Mouse (Mus musculus) CH12.LX (cell line): ENCODE measurements around the gene Chst11. TPM values are rescaled to one million over a fixed set of nuclear protein-coding genes. Genes with fewer than 3 reads are reported as not detected.

Experiments used
- DNase-seq: peaks from one replicate; pipeline ENCODE4 v3.0.0-alpha.2; 2013; ENCODE audit errors: extremely low read depth
- H3K27ac ChIP-seq: 2 replicates; pipeline ENCODE4 v1.5.1; 2012; ENCODE audit warnings: low read depth, mild to moderate bottlenecking, control low read depth, moderate library complexity; ENCODE audit not compliant: insufficient read depth
- H3K27me3 ChIP-seq: replicated peaks from 2 replicates; pipeline ENCODE3; 2012; ENCODE audit warnings: inconsistent platforms
- H3K36me3 ChIP-seq, 2 experiments: replicated peaks in 1 of 2; 2 replicates each; pipeline versions ENCODE3 to v1.6.1; 2012; ENCODE audit warnings: inconsistent platforms in 1 of 2, low read length in 1 of 2, mild to moderate bottlenecking in 1 of 2, mixed read lengths in 1 of 2, moderate library complexity in 1 of 2; ENCODE audit not compliant: control insufficient read depth in 1 of 2, insufficient read depth in 1 of 2
- H3K4me1 ChIP-seq, 2 experiments: 2 replicates each; pipeline ENCODE4 v1.6.1; 2012; ENCODE audit warnings: inconsistent platforms in 1 of 2, moderate library complexity in 1 of 2; ENCODE audit not compliant: insufficient read depth in 2 of 2, control insufficient read depth in 1 of 2
- H3K4me2 ChIP-seq: 2 replicates; pipeline ENCODE4 v1.6.1; 2012; ENCODE audit warnings: low read depth, mild to moderate bottlenecking, control low read depth; ENCODE audit not compliant: poor library complexity, insufficient read depth, severe bottlenecking
- H3K4me3 ChIP-seq, 3 experiments: fragments of 150-350 bp in 1 of 3; sonication (generic) in 1 of 3; replicated peaks in 1 of 3; 2 replicates each; pipeline versions ENCODE3 to v1.5.1; 2011 to 2012; ENCODE audit warnings: low read depth in 2 of 3, low read length in 2 of 3, mild to moderate bottlenecking in 2 of 3, moderate library complexity in 2 of 3, control low read depth in 1 of 3, improper control_type of control experiment in 1 of 3, inconsistent platforms in 1 of 3, mixed read lengths in 1 of 3; ENCODE audit not compliant: poor library complexity in 1 of 3
- H3K79me2 ChIP-seq: replicated peaks from 2 replicates; pipeline ENCODE4 v1.6.1; 2012; ENCODE audit warnings: mild to moderate bottlenecking, moderate library complexity; ENCODE audit not compliant: control insufficient read depth, poor library complexity, insufficient read depth, severe bottlenecking; ENCODE audit errors: extremely low read depth
- H3K9ac ChIP-seq: 2 replicates; pipeline ENCODE4 v1.6.1; 2012; ENCODE audit warnings: low read depth, mild to moderate bottlenecking, control low read depth, moderate library complexity; ENCODE audit not compliant: insufficient read depth
- H3K9me3 ChIP-seq: replicated peaks from 2 replicates; pipeline ENCODE3; 2012; ENCODE audit warnings: low read length, inconsistent platforms, mixed read lengths
- BHLHE40 ChIP-seq: IDR thresholded peaks from 2 replicates; pipeline ENCODE4 v1.6.1; 2011; ENCODE audit warnings: mild to moderate bottlenecking, low read depth, low read length, improper control_type of control experiment
- CHD1 ChIP-seq: IDR thresholded peaks from 2 replicates; pipeline ENCODE4 v1.6.1; 2012; ENCODE audit warnings: low read depth, low read length, improper control_type of control experiment, inconsistent platforms
- CHD2 ChIP-seq: IDR thresholded peaks from 2 replicates; pipeline ENCODE4 v1.6.1; 2011; ENCODE audit warnings: low read length, improper control_type of control experiment
- CTCF ChIP-seq, 2 experiments: IDR thresholded peaks in 1 of 2; conservative IDR thresholded peaks in 1 of 2; 2 replicates each; pipeline ENCODE4 v1.5.1; 2011 to 2012; ENCODE audit warnings: low read depth in 2 of 2, low read length in 2 of 2, improper control_type of control experiment in 1 of 2, inconsistent platforms in 1 of 2, mild to moderate bottlenecking in 1 of 2, moderate library complexity in 1 of 2
- GABPA ChIP-seq: IDR thresholded peaks from 2 replicates; pipeline ENCODE4 v1.6.1; 2012; ENCODE audit warnings: low read depth, low read length, improper control_type of control experiment, inconsistent platforms; ENCODE audit not compliant: insufficient replicate concordance
- HCFC1 ChIP-seq: IDR thresholded peaks from 2 replicates; pipeline ENCODE4 v1.6.1; 2012; ENCODE audit warnings: low read depth, mild to moderate bottlenecking, inconsistent platforms, low read length, improper control_type of control experiment
- IRF4 ChIP-seq: IDR thresholded peaks from 2 replicates; pipeline ENCODE4 v1.6.1; 2014; ENCODE audit warnings: low read depth, mild to moderate bottlenecking, inconsistent platforms, low read length, improper control_type of control experiment
- KAT2A ChIP-seq: IDR thresholded peaks from 2 replicates; pipeline ENCODE4 v1.6.1; 2012; ENCODE audit warnings: low read length, improper control_type of control experiment, inconsistent platforms; ENCODE audit not compliant: insufficient replicate concordance
- MAX ChIP-seq: IDR thresholded peaks from 2 replicates; pipeline ENCODE4 v1.6.1; 2011; ENCODE audit warnings: low read length, improper control_type of control experiment
- MEF2A ChIP-seq: IDR thresholded peaks from 2 replicates; pipeline ENCODE4 v1.6.1; 2014; ENCODE audit warnings: low read depth, mild to moderate bottlenecking, inconsistent platforms, low read length, improper control_type of control experiment, borderline replicate concordance
- NELFE ChIP-seq: IDR thresholded peaks from 2 replicates; pipeline ENCODE4 v1.6.1; 2011; ENCODE audit warnings: low read depth, low read length, improper control_type of control experiment
- NRF1 ChIP-seq: IDR thresholded peaks from 2 replicates; pipeline ENCODE4 v1.6.1; 2014; ENCODE audit warnings: low read depth, mild to moderate bottlenecking, inconsistent platforms, low read length, improper control_type of control experiment, moderate library complexity
- POLR2A ChIP-seq: IDR thresholded peaks from 2 replicates; pipeline ENCODE4 v1.6.1; 2011; ENCODE audit warnings: low read depth, mild to moderate bottlenecking, improper control_type of control experiment, low read length
- POLR2AphosphoS2 ChIP-seq: IDR thresholded peaks from 2 replicates; pipeline ENCODE4 v1.6.1; 2011; ENCODE audit warnings: low read depth, low read length, improper control_type of control experiment
- TBP ChIP-seq: conservative IDR thresholded peaks from 2 replicates; pipeline ENCODE4 v1.6.1; 2011; ENCODE audit warnings: low read depth, low read length, improper control_type of control experiment
- UBTF ChIP-seq: IDR thresholded peaks from 2 replicates; pipeline ENCODE4 v1.6.1; 2012; ENCODE audit warnings: low read depth, mild to moderate bottlenecking, inconsistent platforms, low read length, improper control_type of control experiment, moderate library complexity
- USF1 ChIP-seq: IDR thresholded peaks from 2 replicates; pipeline ENCODE4 v1.6.1; 2014; ENCODE audit warnings: low read depth, mild to moderate bottlenecking, inconsistent platforms, low read length, improper control_type of control experiment
- USF2 ChIP-seq: conservative IDR thresholded peaks from 2 replicates; pipeline ENCODE4 v1.6.1; 2011; ENCODE audit warnings: low read depth, low read length, improper control_type of control experiment
- ZMIZ1 ChIP-seq: IDR thresholded peaks from 2 replicates; pipeline ENCODE4 v1.6.1; 2012; ENCODE audit warnings: low read depth, mild to moderate bottlenecking, inconsistent platforms, low read length, improper control_type of control experiment
- ZNF384 ChIP-seq: IDR thresholded peaks from 2 replicates; pipeline ENCODE4 v1.6.1; 2012; ENCODE audit warnings: low read depth, low read length, improper control_type of control experiment, inconsistent platforms
- dilution Hi-C: fragments of 300-500 bp; cut with MboI; formaldehyde crosslinking; loops from 2 replicates; pipeline ENCODE4 v1.14.3; 2020; ENCODE audit warnings: low sequenced_read_pairs; ENCODE audit not compliant: extremely low pct_unique_long_range_greater_than_20kb, extremely low pct_ligation_motif_present
- in situ Hi-C: fragments of 300-500 bp; cut with MboI; formaldehyde crosslinking; loops from 3 replicates; pipeline ENCODE4 v1.14.3; 2019; ENCODE audit warnings: low sequenced_read_pairs, low pct_ligation_motif_present, low pct_unique_long_range_greater_than_20kb, mixed read lengths
- polyA plus RNA-seq: library from polyadenylated mRNA; unstranded; fragments of >175 nt; gene quantifications from 2 replicates; pipeline ENCODE4 v1.2.1, GENCODE M21; 2012; ENCODE audit warnings: low read depth; ENCODE audit not compliant: insufficient read length
- total RNA-seq, 2 experiments: library from RNA; depleted of rRNA; stranded (reverse); fragments of 300-350 nt in 1 of 2; fragments of >200 nt in 1 of 2; gene quantifications; 2 replicates each; pipeline ENCODE4 v1.2.3; 2012 to 2014

Gene Chst11
- total and polyA plus RNA-seq, 3 experiments: 3.6 to 5.3 (median 4.5) TPM

DNA sequence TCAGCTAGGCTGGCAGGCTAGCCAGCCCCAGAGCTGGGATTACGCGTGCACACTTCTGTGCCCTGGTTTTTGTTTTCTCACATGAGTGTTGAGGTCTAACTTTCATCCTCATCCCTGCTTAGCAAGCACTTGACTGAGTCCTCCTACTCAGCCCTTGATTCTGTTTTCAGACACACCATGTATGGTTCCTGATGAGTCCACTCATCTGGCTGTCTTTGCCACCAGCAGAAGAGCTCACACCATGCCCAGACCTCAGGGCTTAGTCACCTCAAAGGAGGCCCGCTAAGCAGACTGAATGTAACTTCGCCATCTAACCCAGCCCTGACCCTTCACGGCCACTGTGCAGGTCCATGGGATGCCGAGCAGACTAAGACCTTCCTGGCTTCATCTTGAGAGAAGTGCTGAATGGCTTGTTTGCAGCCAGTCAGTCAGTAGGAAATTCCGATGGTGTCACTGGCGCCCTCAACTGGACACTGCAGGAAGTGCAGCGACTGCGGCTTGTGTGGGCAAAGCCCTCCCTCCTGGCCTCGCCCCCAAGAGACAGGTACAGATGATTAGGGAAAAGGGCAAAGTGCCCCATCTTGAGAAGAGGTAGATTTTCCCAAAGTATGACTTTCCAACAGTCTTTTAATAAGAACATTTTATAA, 212.5 kb downstream of the Chst11 start (continued):
- no peak for TF ChIP-seq USF2
- no peak for TF ChIP-seq ZNF384
- no peak for TF ChIP-seq BHLHE40
- no peak for TF ChIP-seq TBP
- peak; percentile 81 to 91 for TF ChIP-seq CTCF (conservative IDR thresholded peaks at IDR 0.05 in 1 of 2, IDR thresholded peaks at IDR 0.05 in 1 of 2; ENCODE audit: low read depth in 2 of 2, low read length in 2 of 2)
- TF ChIP-seq KAT2A: no peak
- TF ChIP-seq IRF4: peak; percentile 20; the same call in 1 of the 2 replicates
- no peak for TF ChIP-seq USF1

- Histone ChIP-seq H3K4me3 (no peak overlapping the region), H3K4me1 (peaks cover 0 to 17% of the 10 kb centered on the region in 2 experiments; a peak in 2 of 4 replicates), H3K27ac (no peak overlapping the region), H3K4me2 (no peak overlapping the region), H3K79me2 (no peaks in the 10 kb centered on the region), H3K36me3 (peaks cover 0 to 2% of the 10 kb centered on the region in 2 experiments), H3K9ac (no peak overlapping the region), H3K27me3 (no peaks in the 10 kb centered on the region), H3K9me3 (no peaks in the 10 kb centered on the region)
- dilution Hi-C loops (no loop called here), in situ Hi-C loops (loop anchor here (10.0 kb wide), 1 partner anchor 284 kb away; no protein-coding TSS in a partner anchor)
- DNase-seq: no peak
- no peak for TF ChIP-seq MEF2A
- TF ChIP-seq CHD1: no peak
- TF ChIP-seq USF1: no peak
These were observed 213.4 kb downstream of the Chst11 start for GRCm38 (mm10) chr10:83198692-83199091.

- in situ Hi-C loops: loop anchor here (10.0 kb wide), 1 partner anchor 284 kb away; no protein-coding TSS in a partner anchor
- no peak overlapping the region for H3K9ac ChIP-seq
- no peaks in the 10 kb centered on the region for H3K9me3 ChIP-seq
- H3K36me3 ChIP-seq: peaks cover 0 to 2% of the 10 kb centered on the region in 2 experiments
- peaks cover 0 to 17% of the 10 kb centered on the region in 2 experiments; a peak in 2 of 4 replicates for H3K4me1 ChIP-seq
- H3K27ac ChIP-seq: no peak overlapping the region
- no peak overlapping the region for H3K4me3 ChIP-seq
- no peaks in the 10 kb centered on the region for H3K27me3 ChIP-seq
- dilution Hi-C loops: no loop called here
- no peak for TF ChIP-seq IRF4
- H3K4me2 ChIP-seq: no peak overlapping the region
- H3K79me2 ChIP-seq: no peaks in the 10 kb centered on the region
- DNase-seq: no peak
These were observed 214.0 kb downstream of the Chst11 start for GRCm38 (mm10) chr10:83199290-83199689.

GRCm38 (mm10) chr10:83201525-83201924, 216.2 kb downstream of the Chst11 start:
- in situ Hi-C loops (loop anchor here (25.0 kb wide), 1 partner anchor 414 kb away; no protein-coding TSS in a partner anchor), dilution Hi-C loops (no loop called here)
- H3K9me3 ChIP-seq: no peaks in the 10 kb centered on the region
- H3K4me3 ChIP-seq: no peak overlapping the region
- no peaks in the 10 kb centered on the region for H3K36me3 ChIP-seq
- H3K9ac ChIP-seq: no peak overlapping the region
- no peak overlapping the region for H3K4me2 ChIP-seq
- H3K27ac ChIP-seq: no peak overlapping the region
- H3K79me2 ChIP-seq: no peaks in the 10 kb centered on the region
- DNase-seq: no peak
- no peak for TF ChIP-seq MEF2A
- no peak for TF ChIP-seq NRF1
- TF ChIP-seq GABPA: no peak
- no peak for TF ChIP-seq CHD1
- no peak for TF ChIP-seq POLR2A
- no peak for TF ChIP-seq USF1
- no peak for TF ChIP-seq NELFE
- TF ChIP-seq UBTF: no peak
- no peak for TF ChIP-seq ZNF384
- no peak for TF ChIP-seq BHLHE40
- no peak for TF ChIP-seq ZMIZ1
- TF ChIP-seq HCFC1: no peak
- no peak for TF ChIP-seq TBP
- TF ChIP-seq POLR2AphosphoS2: no peak
- no peak for TF ChIP-seq MAX
- no peak for TF ChIP-seq CHD2
- peaks cover 0 to 17% of the 10 kb centered on the region in 2 experiments; a peak in 2 of 4 replicates for H3K4me1 ChIP-seq
- no peaks in the 10 kb centered on the region for H3K27me3 ChIP-seq
